Mouse (Mus musculus) cerebellum, postnatal 36 days (tissue): ENCODE measurements around the gene Rasd1.
"Not testable (repeated sequence)": the region's sequence is repeated elsewhere in the genome, so short reads cannot be mapped to it uniquely, and the experiment has no call there.

Experiments used
- DNase-seq, 2 experiments: peaks; one replicate each; pipeline ENCODE4 v3.0.0; 2021 to 2022; ENCODE audit warnings: mixed read lengths in 2 of 2

Gene Rasd1

DNA sequence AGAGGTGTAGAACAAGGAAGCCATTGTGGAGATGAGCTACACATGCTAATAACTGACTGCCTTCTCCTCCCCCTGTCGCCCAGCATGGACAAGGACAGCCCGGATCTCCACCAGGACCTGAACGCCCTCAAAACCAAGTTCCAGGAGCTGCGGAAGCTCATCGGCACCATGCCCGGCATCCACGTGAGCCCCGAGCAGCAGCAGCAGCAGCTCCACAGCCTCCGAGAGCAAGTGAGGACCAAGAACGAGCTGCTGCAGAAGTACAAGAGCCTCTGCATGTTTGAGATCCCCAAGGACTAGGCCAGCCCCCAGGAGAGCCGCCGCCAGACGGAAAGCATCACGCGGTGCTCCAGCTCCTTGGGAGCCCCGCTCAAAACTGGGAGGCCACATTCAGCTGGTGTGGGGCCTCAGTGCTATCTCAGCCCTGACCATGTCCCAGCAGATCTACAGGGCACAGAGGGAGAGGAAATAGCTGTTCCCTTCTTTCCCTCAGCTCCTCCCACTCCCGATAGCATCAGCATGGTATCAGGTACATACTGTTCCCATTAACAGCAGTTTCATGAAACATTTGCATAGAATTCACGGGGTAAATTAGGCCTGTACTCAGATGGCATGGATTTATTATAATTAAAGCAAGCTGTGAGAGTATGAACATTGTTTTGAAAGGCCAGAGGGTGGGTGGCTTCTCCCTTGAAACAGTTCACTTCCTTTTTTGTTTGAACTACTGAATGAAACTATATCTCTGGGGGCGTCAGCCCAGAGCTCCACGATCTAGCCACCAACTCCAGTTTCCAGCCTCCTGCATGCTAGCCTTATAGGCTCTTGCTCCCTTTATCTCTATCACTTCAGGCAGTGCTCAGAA, 4.0 kb downstream of the Rasd1 start:
- DNase-seq, result no peak

DNA sequence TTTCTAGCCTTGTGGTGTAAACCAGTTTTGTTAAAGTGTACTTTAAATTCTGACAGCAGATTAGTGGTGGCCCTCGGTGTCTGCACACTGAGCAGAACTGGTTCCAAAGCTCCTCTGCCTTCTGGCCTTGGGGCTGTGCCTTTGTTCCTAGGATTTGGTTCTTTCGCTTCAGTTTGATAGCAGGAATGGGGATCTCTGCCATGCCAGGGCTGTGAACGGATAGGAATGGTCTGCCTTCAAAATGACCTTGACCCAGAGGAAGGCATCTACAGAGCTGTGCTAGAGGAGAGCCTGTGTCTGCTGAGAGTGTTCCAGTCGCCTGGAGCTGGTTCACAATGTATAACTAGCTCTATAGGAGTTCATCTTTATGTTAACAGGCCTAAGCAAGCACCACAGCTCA, 5.3 kb downstream of the Rasd1 start:
- no peak for DNase-seq

- DNase-seq, result no peak
These were observed 8.0 kb downstream of the Rasd1 start for GRCm38 (mm10) chr11:59956749-59957148.

DNA sequence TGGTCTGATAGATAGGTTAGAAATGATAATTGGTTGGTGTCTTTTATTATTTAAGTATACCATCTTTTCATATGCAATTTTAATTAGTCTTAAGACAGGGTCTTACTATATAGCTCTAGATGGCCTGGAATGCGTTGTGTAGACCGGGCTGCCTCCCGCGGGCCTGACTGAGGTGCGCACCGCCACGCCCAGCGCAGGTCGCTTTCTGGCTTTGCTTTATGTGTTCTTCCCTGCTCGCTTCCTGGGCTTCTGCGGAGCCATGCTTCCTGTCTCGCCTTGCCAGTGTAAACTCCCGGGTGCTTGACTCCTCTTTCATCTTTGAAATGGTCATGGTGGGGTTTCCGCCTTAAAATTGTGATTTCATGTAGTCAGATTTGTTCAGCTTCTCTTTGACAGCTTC, 11.9 kb downstream of the Rasd1 start:
- no peak for DNase-seq

DNA sequence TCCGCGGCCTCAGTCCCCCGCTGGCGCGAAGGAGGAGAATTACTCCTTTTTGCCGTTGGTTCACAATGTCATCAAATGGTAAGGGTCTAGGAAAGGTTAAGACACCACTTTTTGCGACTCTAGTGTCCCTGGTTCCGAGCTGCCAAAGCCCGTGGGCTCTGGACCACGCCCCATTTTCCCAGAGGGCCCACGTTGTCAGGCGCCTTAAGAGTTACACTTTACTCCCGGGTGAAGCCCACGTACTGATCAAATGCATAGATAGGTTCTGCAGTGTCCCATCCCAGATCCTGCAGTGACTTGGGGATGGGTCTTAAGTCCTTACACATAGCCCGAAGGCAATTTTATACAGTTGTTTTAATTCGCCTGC, 16.4 kb downstream of the Rasd1 start:
- DNase-seq, result no peak

DNA sequence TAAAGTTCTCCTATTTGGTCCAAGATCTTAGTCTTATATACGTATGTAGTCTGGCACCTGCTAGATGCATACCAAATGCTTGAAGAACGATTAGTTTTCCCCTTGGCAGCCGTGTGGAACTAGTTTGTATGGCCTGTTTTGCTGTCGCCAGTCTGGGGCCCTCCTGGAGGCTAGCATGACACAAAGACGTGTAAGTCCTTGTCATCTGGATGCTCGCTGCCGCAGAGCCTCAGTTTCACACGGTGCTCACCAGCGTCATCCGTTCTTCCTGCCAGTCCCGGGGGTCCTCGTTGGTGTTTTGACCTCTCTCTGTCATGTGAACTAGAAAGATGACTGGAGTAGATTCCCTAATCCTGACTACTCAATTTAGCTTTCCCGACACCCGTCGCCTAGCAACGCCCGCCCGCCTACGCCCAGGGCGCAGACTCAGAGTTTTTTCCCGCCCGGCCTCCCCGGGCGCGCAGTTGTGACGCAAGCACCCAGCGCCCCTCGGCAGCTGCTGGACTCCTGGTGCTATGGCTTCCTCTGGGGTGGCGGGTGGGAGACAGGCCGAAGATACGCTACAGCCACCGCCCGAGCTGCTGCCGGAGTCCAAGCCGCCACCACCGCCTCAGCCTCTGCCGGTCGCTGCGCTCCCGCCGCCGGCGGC, 16.9 kb downstream of the Rasd1 start, which contains the start of gene Med9:
Gene Med9, plus strand, starts transcription at position 455 of the 649 bp plus-strand sequence.
- DNase-seq, result peak; percentile 91 to 93

DNA sequence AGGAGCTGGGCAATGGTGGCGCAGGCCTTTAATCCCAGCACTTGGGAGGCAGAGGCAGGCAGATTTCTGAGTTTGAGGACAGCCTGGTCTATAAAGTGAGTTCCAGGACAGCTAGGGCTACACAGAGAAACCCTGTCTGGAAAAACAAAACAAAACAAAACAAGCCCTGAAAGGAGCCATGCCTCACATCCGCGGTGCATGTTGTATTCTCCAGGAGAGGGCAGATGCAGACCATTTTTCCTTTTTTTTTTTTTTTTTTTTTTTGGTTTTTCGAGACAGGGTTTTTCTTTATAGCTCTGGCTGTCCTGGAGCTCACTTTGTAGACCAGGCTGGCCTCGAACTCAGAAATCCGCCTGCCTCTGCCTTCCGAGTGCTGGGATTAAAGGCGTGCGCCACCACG, 19.9 kb downstream of the Rasd1 start:
- not testable (repeated sequence) for DNase-seq

- no peak for DNase-seq
These were observed 23.4 kb downstream of the Rasd1 start for GRCm38 (mm10) chr11:59941391-59941790.

GRCm38 (mm10) chr11:59940645-59941044, 24.1 kb downstream of the Rasd1 start:
- no peak for DNase-seq

DNA sequence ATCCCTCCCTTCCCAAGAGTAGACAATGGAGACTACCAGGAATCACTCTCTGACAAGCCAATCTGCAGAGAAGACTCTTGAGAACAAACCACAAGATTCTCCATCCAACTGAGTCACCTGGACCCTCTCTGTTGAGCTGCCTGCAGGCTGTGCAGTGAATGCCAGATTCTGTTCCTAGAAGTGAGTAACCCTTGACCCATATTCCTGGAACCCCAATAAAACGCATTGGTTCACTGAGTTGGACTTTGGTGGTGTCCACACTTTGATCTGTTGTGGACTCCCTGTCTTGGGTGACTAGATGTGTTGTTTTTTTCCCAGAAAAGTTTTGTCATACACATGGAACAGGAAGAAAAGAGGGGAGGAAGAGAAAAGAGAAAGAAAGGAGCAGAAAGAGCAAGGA, 24.9 kb downstream of the Rasd1 start:
- DNase-seq, result no peak

- DNase-seq, result no peak
These were observed 27.1 kb downstream of the Rasd1 start for GRCm38 (mm10) chr11:59937615-59938014.

GRCm38 (mm10) chr11:59937023-59937422, 27.7 kb downstream of the Rasd1 start:
- no peak for DNase-seq

GRCm38 (mm10) chr11:59933943-59934342, 30.8 kb downstream of the Rasd1 start:
- no peak for DNase-seq

GRCm38 (mm10) chr11:59932560-59933337, 32.0 kb downstream of the Rasd1 start:
- no peak for DNase-seq

DNA sequence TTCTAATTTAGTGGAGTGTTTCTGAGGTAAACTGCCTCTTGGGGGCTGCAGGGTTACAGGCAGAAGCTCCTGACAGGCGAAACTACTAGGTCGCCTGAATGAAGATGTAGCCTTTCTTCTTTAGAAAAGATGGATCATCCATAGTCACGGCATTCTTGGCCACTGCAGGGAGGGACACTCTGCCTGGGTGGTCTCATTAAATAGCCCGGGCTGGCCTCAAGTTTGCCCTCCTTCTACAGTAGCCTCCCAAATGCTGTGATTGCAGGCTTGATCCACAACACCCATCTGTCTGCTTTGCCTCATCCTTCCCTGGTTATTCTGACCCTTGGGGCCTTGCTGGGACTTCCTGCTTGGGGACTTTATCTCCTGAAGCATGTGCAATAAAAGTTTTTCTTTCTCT, 34.7 kb downstream of the Rasd1 start:
- no peak for DNase-seq

DNA sequence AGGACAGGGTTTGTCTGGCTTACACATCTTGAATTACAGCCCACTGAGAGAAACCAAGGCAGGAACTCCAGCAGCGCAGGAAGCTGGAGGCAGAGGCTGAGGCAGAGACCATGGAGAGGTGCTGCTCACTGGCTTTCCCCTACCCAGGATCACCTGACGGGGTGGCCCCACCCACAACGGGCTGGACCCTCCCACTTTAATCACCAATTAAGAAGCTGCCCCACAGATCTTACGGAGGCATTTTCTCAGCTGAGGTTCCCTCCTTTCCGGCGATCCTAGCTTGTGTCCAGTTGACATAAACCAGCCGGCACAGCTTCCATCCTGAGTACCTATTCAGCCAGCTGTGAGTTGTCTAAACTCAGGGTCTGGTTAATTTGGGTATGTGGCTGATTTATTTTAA, 43.5 kb downstream of the Rasd1 start:
- DNase-seq, result no peak

DNA sequence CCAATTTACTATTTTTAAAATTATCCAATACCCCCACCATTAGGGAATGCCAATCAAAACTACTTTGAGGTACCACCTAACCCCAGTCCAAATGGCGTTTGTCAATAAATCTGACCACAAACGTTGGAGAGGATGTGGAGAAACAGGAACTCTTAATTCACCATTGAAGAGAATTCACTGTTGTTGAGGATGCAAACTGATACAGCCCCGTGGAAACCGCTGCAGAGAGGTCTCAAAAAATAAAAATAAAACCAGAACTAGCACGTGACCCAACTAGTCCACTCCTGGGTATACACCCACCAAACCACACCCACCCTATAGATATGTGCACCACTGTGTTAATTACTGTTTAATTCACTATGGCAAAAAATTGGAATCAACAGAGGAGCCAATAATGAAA, 44.4 kb downstream of the Rasd1 start:
- DNase-seq, result no peak

DNA sequence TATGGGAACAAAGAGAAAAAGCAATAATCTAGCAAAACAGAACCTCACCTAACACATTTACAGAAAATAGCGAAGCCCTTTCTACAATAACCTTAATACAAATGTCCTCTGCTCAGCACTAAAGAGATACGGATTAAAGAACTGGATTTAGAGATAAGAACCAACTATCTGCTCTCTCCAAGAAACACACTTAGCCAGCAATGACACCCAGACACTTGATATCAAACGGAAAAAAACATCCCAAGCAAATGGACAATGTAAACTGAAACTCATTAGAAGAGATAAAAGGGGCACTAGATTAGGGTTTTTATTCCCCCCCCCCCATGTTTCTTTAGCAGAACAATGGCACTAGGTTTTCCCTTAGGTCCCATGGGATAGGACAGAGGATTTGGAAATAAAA, 45.3 kb downstream of the Rasd1 start:
- no peak for DNase-seq

GRCm38 (mm10) chr11:59918014-59918413, 46.7 kb downstream of the Rasd1 start:
- DNase-seq, result no peak

DNA sequence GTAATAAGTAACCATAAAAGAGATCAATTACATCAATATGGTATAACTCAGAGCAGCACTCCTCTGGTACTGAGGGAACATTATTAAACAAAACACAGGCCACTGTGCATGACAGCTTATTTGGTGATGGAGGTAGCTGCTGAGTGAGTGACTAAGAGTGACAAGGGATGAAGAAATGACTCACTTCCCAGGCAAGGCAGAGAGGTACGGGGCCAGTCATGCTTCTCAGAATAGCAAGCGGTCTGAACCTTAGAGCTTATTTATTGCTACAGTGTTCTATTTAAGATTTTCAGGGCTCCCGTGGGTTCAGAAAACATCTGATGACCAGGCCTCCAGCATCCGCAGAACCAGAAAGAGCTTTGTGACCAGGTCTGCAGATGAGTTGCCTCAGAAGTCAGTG, 51.0 kb downstream of the Rasd1 start:
- no peak for DNase-seq
